Mouse (Mus musculus) liver, adult 2 months (tissue): ENCODE measurements around the gene Supt5.

Experiments used
- CTCF ChIP-seq: fragments of 200-500 bp; IDR thresholded peaks from 2 replicates; pipeline ENCODE4 v1.5.1; 2011; ENCODE audit warnings: low read depth, low read length, control low read depth
- POLR2A ChIP-seq: fragments of 200-500 bp; IDR thresholded peaks from 2 replicates; pipeline ENCODE4 v1.6.1; 2011; ENCODE audit warnings: low read length, control low read depth; ENCODE audit not compliant: insufficient read depth; ENCODE audit errors: extremely low read depth

- no peak for TF ChIP-seq POLR2A
- no peak for TF ChIP-seq CTCF
Measured at GRCm38 (mm10) chr7:28328260-28328659, 10.3 kb downstream of the Supt5 start.
